Mouse (Mus musculus): ENCODE measurements around the gene Gm20479.

The Gm20479 gene

DNA sequence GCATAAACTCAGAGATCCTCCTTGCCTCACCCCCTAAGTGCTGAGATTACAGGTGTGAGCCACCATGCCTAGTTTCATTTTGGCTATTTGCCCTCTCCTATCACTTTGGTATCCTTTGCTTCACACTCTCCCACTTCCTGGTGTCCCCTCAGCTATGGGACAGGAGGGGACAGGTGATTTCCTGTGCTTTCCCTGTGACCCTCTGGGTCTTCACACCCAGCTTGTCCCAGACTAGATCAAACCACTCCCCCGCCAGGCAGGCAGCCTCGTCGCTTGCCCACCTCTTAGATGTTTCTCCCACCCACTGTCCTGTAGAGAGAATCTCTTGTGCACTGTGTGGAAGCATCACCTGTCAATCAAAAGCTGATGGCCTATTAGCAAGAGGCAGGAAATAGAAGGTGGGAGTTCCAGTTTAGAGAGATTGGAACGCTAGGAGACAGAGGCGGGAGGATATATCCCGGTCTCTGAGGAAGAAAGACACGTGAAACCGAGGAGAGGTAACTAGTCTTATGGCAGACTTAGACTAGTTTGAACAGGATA is 46.2 kb downstream of the Gm20479 start:
- DNase-seq (ENCODE audit: low spot score in 2 of 2), result no peak

DNA sequence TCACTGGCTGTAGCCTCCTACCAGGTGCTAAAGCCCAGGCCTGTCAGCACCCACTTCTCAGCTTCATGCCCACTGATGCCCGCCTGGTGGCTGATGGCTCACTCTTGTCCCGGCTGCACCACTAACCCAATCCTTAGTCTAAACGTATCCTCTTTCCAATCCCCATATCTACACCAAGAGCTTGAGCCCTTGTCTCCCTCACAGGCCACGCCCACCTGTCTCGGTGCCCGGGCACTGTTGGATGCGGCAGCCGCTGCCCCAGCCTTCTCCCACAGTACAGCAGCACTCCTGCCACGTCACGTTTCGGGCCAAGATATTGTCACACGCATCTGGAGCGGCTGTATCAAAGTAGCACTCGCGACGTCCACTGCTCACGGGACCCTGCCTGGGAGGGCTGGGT is 46.9 kb downstream of the Gm20479 start:
- peak in 1 of 2 experiments; percentile 12 for DNase-seq (ENCODE audit: low spot score in 2 of 2)

DNA sequence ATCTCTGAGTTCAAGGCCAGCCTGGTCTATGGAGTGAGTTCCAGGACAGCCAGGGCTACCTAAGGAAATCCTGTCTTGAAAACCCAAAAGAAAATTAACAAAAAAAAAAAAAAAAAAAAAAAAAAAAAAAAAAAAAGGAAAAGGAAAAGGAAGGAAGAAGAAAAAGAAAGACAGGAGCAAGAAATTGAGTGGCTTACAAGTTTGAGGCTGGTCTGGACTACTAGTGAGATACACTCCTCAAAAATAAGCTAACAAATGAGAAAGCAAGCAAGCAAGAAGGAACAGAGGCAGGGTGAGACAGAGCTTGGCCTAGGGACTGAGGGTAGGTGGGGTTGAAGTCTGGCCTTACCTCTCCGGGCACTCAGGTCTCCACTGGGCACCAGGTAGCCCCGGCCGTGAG is 47.4 kb downstream of the Gm20479 start:
- DNase-seq (ENCODE audit: low spot score in 2 of 2), result no peak

DNA sequence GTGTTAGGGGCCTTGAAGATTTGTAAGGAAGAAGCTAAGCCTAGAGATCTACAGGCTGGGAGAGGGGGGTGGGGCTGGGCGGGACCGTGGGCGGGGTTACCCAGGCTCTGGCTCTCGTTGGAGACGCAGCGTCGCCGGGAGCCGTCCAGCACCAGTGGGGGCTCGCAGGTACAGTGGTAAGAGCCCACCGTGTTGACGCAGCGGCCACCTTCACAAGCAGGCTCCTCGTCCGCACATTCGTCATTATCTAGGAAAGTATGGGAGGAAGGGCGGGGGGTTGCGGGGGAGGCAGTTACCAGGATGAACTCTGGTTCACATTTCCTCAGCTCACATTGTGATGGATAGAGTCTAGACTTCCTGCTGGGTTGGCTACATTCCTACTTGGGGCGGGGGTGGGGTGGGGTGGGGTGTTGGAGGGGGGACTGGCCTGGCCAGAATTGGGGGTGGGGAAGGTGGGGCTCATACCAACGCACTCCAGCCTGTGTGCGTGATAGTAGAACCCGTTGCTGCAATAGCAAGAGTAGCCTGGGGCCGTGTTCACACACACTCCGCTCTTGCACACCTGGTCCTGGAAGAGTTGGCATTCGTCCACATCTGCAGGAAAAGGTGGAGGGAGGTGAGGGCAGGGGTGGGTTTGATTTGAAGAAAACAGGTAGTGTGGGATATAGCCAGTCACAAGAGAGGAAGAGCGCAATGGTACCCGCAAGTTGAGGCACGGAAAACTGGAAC is 48.2 kb downstream of the Gm20479 start:
- DNase-seq (ENCODE audit: low spot score in 2 of 2), result no peak

DNA sequence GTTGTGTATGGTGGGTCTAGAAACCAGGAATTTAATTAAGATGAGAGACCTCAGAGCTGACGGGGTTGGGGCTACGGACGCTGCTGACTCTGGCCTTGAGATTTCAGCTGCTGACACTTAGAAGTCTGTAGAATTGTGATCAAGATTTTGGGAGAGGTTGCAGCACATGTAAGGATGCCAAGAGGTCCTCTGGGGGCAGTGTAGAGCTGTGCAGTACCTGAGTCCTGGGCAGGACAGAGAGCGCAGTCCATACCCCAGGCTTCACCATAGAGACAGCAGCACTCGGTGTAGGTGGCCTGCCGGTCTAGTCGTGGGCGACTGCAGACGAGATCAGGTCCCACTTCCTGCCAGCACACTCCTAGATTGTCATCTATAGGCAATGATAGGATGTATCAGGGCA is 49.7 kb downstream of the Gm20479 start:
- no peak for DNase-seq (ENCODE audit: low spot score in 2 of 2)

DNA sequence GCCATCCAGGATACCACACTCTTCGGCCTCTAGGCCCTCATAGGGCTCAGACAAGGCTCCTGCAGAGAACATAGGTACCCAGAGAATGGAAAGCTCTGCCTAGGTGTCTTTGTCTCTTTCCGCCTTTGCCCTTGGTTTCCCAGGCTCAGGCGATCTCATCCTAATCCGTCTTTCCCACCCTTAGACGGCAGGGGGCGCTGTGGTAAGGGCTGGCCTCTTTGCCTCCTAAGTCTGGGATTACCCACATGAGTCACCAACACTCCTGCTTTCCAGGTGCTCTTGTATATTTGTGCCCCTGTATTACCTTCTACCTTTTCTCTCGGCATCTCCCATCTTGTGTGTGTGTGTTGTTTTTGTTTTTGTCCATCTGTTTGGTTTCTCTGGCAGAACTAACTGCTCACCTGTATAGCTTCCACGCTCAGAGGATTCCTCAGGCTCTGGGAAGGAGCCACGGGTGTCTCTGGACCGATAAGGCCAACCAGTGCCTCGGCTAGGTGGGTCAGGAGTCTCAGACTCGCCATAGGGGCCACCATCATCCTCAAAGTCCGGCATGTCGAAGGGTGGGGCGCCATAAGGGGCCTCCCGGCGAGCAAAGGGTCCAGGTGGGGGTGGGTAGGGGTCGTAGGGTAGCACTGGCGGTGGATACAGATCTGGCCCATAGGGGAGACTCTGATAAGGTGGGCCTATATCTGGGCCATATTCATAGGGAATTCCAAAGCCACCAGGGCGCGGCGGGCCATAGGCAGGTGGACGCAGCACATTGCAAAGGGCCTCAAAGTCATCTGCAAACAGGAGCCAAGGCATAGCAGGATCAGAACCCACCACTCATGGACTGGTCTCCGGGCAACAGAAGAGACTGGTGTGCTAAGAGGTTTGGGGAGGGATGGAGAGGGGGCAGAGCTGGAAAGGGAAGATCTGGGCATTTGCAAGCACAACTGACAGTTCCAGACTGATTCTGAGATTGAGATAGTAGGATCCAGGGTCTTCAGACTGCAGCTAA is 50.8 kb downstream of the Gm20479 start:
- no peak for DNase-seq (ENCODE audit: low spot score in 2 of 2)

DNA sequence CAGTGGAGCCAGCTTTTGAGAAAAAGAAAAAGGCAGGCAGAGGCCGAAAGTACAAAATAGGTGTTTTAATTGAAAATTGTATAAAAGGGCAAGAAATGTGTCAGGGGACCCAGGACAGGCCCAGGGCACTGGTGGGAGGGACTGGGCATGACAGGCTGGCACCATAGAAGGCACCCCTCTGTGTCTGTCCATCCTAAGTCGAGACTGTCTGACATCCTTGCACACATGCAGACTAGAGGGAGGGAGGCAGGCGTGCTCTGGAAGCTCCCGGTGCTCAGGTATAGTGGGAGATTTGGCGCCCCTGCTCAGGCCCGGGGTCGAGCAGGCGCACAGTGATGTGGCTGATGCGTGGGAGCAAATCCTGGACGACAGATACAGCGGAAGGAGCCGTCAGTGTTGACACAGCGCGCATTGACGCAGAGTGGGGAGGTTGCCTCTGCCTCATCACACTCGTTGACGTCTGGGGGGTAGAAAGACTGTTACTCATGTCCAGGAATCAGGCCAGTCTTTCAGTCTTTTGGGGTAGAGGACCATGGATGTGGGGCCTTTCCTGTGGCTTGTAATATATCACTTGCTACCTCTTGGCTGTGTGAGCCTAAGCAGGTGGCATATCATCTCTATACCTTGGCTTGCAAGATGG is 52.0 kb downstream of the Gm20479 start:
- no peak for DNase-seq (ENCODE audit: low spot score in 2 of 2)
